Mouse (Mus musculus) G1E (cell line): ENCODE data around the gene Rptor. TPM values are rescaled to one million over a fixed set of nuclear protein-coding genes. Genes with fewer than 3 reads are reported as not detected.

Experiments
- ATAC-seq: 2 replicates; pipeline ENCODE4 v1.8.0; 2016; ENCODE audit warnings: mild to moderate bottlenecking; ENCODE audit not compliant: insufficient number of reproducible peaks, poor library complexity, low FRiP score, severe bottlenecking; ENCODE audit errors: extremely low read depth
- DNase-seq: peaks from one replicate; pipeline ENCODE4 v3.0.0; 2012; ENCODE audit warnings: low spot score
- H3K27me3 ChIP-seq: 2 replicates; pipeline ENCODE4 v1.6.1; 2012; ENCODE audit warnings: mild to moderate bottlenecking, low read length, inconsistent platforms; ENCODE audit not compliant: insufficient read depth
- H3K36me3 ChIP-seq: replicated peaks from 2 replicates; pipeline ENCODE3; 2012; ENCODE audit warnings: mild to moderate bottlenecking, inconsistent platforms
- H3K4me1 ChIP-seq: 2 replicates; pipeline ENCODE4 v1.6.1; 2012; ENCODE audit warnings: low read depth, low read length, inconsistent platforms, mixed read lengths; ENCODE audit not compliant: insufficient read depth
- H3K4me3 ChIP-seq: 2 replicates; pipeline ENCODE4 v1.5.1; 2012; ENCODE audit warnings: low read depth, mild to moderate bottlenecking, inconsistent platforms, low read length, moderate library complexity, mixed read lengths
- H3K9me3 ChIP-seq: replicated peaks from 2 replicates; pipeline ENCODE4 v1.6.1; 2012; ENCODE audit warnings: inconsistent platforms
- CTCF ChIP-seq: IDR thresholded peaks from 2 replicates; pipeline ENCODE4 v1.5.1; 2012; ENCODE audit warnings: low read depth, low read length, inconsistent platforms, mixed read lengths
- GATA1 ChIP-seq: IDR thresholded peaks from 2 replicates; pipeline ENCODE4 v1.6.1; 2012; ENCODE audit warnings: borderline replicate concordance, low read length, inconsistent platforms, mixed read lengths
- GATA2 ChIP-seq: IDR thresholded peaks from 2 replicates; pipeline ENCODE4 v1.6.1; 2012; ENCODE audit warnings: low read depth, low read length, inconsistent platforms, borderline replicate concordance
- POLR2AphosphoS5 ChIP-seq: IDR thresholded peaks from 2 replicates; pipeline ENCODE4 v1.6.1; 2012; ENCODE audit warnings: low read depth, low read length, inconsistent platforms; ENCODE audit not compliant: insufficient replicate concordance
- TAL1 ChIP-seq: conservative IDR thresholded peaks from 2 replicates; pipeline ENCODE4 v1.6.1; 2012; ENCODE audit warnings: low read depth, low read length, inconsistent platforms, mixed read lengths
- polyA plus RNA-seq: library from polyadenylated mRNA; stranded (reverse); fragments of >175 nt; gene quantifications from 2 replicates; pipeline ENCODE4 v1.2.3, GENCODE M21; 2012
- total RNA-seq, 2 experiments: library from RNA; stranded (forward) in 1 of 2; stranded (reverse) in 1 of 2; fragments of 200-1000 nt in 1 of 2; fragments of >200 nt in 1 of 2; fragmentation: Nextera tagmentation in 1 of 2; gene quantifications; 2 replicates each; pipeline ENCODE4 v1.2.3; 2014 to 2017

The Rptor gene
- total and polyA plus RNA-seq, 3 experiments: 17.9 to 51.9 (median 46.5) TPM

GRCm38 (mm10) chr11:119687316-119687715 lies 84.6 kb downstream of the Rptor start:
- DNase-seq (no peak), ATAC-seq (no peak)
- Histone ChIP-seq H3K4me1 (peaks cover 28% of the 10 kb centered on the region), H3K36me3 (peaks cover 89% of the 10 kb centered on the region), H3K4me3 (no peak overlapping the region), H3K27me3 (no peaks in the 10 kb centered on the region), H3K9me3 (no peaks in the 10 kb centered on the region)
- no peak for TF ChIP-seq GATA1
- no peak for TF ChIP-seq GATA2
- TF ChIP-seq POLR2AphosphoS5: no peak
- TF ChIP-seq CTCF: no peak

GRCm38 (mm10) chr11:119687966-119688365 lies 85.3 kb downstream of the Rptor start:
- TF ChIP-seq GATA1 (no peak), CTCF (no peak)
- H3K4me3 ChIP-seq: no peak overlapping the region
- H3K36me3 ChIP-seq: peaks cover 89% of the 10 kb centered on the region
- DNase-seq: no peak
- no peak for ATAC-seq
- peaks cover 29% of the 10 kb centered on the region for H3K4me1 ChIP-seq
- no peaks in the 10 kb centered on the region for H3K9me3 ChIP-seq
- H3K27me3 ChIP-seq: no peaks in the 10 kb centered on the region

- Histone ChIP-seq H3K4me1 (peaks cover 21% of the 10 kb centered on the region), H3K36me3 (peaks cover 83% of the 10 kb centered on the region), H3K9me3 (no peaks in the 10 kb centered on the region), H3K4me3 (no peak overlapping the region), H3K27me3 (no peaks in the 10 kb centered on the region)
- no peak for ATAC-seq
- no peak for TF ChIP-seq GATA2
- no peak for TF ChIP-seq TAL1
- no peak for TF ChIP-seq CTCF
- TF ChIP-seq GATA1: no peak
- TF ChIP-seq POLR2AphosphoS5: no peak
- no peak for DNase-seq
Measured at GRCm38 (mm10) chr11:119689936-119690335, 87.2 kb downstream of the Rptor start.

GRCm38 (mm10) chr11:119692196-119692910 lies 89.6 kb downstream of the Rptor start:
- no peak for TF ChIP-seq GATA2
- no peak for TF ChIP-seq CTCF
- TF ChIP-seq TAL1: no peak
- TF ChIP-seq POLR2AphosphoS5: no peak
- TF ChIP-seq GATA1: no peak
- peaks cover 13% of the 10 kb centered on the region; the same call in 1 of the 2 replicates for H3K4me1 ChIP-seq

GRCm38 (mm10) chr11:119692911-119693261 lies 90.2 kb downstream of the Rptor start:
- Histone ChIP-seq H3K36me3 (peaks cover 80% of the 10 kb centered on the region), H3K4me1 (peaks cover 13% of the 10 kb centered on the region; the same call in 1 of the 2 replicates), H3K27me3 (no peaks in the 10 kb centered on the region), H3K4me3 (no peak overlapping the region), H3K9me3 (no peaks in the 10 kb centered on the region)
- ATAC-seq: no peak
- TF ChIP-seq TAL1 (no peak), GATA2 (no peak), CTCF (no peak), POLR2AphosphoS5 (no peak), GATA1 (no peak)
- no peak for DNase-seq

More at GRCm38 (mm10) chr11:119692196-119692910, 89.6 kb downstream of the Rptor start:
- DNase-seq (no peak), ATAC-seq (no peak)
- Histone ChIP-seq H3K9me3 (no peaks in the 10 kb centered on the region), H3K4me3 (no peak overlapping the region), H3K36me3 (peaks cover 80% of the 10 kb centered on the region), H3K27me3 (no peaks in the 10 kb centered on the region)

GRCm38 (mm10) chr11:119694146-119694860 lies 91.6 kb downstream of the Rptor start:
- H3K36me3 ChIP-seq: peaks cover 74% of the 10 kb centered on the region
- TF ChIP-seq POLR2AphosphoS5 (no peak), GATA1 (no peak), GATA2 (no peak), CTCF (no peak), TAL1 (no peak)
- DNase-seq: no peak
- no peak overlapping the region for H3K4me3 ChIP-seq
- no peaks in the 10 kb centered on the region for H3K27me3 ChIP-seq
- H3K4me1 ChIP-seq: peaks cover 13% of the 10 kb centered on the region; the same call in 1 of the 2 replicates
- no peaks in the 10 kb centered on the region for H3K9me3 ChIP-seq
- no peak for ATAC-seq
